Mouse (Mus musculus): Measurements from ENCODE around the gene Ints1. TPM values are rescaled to one million over a fixed set of nuclear protein-coding genes. Genes with fewer than 3 reads are reported as not detected.
"Not testable (repeated sequence)": the region's sequence is repeated elsewhere in the genome, so short reads cannot be mapped to it uniquely, and the experiment has no call there.

Gene Ints1
- total RNA-seq, 2 experiments from 2014 or later: 47.8 to 53.5 TPM

DNA sequence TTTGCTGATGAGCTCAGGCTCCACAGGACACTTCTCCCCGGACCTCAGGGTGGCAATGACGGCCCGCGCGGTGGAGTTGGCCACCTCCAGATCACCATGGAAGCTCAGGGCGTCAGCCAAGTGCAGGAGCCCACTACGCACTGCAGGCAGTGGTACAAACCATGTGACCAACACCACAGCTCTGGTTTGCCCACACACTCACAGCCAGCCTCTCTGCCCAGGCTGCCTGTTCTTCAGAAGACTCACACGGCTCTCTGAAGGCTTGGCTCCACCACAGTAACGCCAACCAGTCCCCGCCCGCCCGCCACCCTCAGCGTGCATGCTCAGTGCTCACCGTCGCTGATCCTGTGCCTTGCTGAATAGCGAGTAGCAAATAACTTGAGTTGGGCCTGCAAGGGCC, 17.4 kb downstream of the Ints1 start:
- DNase-seq (ENCODE audit: low spot score in 2 of 2): no peak

DNA sequence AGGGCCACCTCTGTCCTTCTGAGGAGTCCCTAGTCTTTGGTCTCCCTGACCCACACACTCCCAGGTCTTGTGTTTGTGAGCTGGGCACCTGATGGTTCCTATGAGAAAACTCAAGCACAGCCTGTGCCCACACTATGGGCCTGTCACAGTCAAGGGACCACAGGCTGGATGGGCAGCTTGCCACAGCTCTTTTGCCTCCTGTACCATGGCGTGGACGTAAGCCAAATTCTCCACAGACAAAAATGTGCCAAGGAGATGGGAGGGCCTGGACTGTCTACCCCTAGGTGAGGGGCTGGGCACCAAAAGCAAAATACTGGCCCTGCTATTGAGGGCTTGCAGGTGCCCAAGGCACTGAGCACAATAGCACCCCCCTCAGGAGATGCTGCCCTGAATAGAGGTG, 18.9 kb downstream of the Ints1 start:
- no peak for DNase-seq (ENCODE audit: low spot score in 2 of 2)

- no peak for DNase-seq (ENCODE audit: low spot score in 2 of 2)
These were observed 19.3 kb downstream of the Ints1 start for GRCm38 (mm10) chr5:139756135-139756534.

GRCm38 (mm10) chr5:139754753-139755152, 20.7 kb downstream of the Ints1 start:
- peak; percentile 48 to 59 for DNase-seq (ENCODE audit: low spot score in 2 of 2)

DNA sequence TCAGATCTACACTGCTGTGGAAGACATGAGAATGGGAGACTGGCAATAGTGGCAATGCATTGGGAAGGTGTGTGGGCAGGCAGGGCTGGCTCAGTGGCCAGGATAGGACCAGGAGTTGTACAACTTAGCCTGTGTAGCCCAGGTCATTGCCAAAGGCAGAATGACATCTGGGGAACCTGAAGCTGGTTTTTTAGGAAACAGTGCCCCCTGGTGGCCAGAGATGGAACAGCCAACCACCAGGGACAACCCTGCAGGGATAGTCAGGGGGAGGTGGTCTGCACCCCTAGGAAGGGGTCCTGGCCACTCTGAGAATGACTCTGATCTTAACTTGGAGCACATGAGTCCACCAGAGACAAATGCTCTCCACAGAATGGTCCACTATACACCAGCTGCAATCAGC, 24.9 kb downstream of the Ints1 start:
- DNase-seq (ENCODE audit: low spot score in 2 of 2): peak; percentile 70 to 75

GRCm38 (mm10) chr5:139749413-139750125, 25.9 kb downstream of the Ints1 start:
- no peak for DNase-seq (ENCODE audit: low spot score in 2 of 2)

GRCm38 (mm10) chr5:139745771-139746170, 29.7 kb downstream of the Ints1 start:
- DNase-seq (ENCODE audit: low spot score in 2 of 2): peak; percentile 64 to 66

- DNase-seq (ENCODE audit: low spot score in 2 of 2): not testable (repeated sequence)
These were observed 32.8 kb downstream of the Ints1 start for GRCm38 (mm10) chr5:139742640-139743039.

DNA sequence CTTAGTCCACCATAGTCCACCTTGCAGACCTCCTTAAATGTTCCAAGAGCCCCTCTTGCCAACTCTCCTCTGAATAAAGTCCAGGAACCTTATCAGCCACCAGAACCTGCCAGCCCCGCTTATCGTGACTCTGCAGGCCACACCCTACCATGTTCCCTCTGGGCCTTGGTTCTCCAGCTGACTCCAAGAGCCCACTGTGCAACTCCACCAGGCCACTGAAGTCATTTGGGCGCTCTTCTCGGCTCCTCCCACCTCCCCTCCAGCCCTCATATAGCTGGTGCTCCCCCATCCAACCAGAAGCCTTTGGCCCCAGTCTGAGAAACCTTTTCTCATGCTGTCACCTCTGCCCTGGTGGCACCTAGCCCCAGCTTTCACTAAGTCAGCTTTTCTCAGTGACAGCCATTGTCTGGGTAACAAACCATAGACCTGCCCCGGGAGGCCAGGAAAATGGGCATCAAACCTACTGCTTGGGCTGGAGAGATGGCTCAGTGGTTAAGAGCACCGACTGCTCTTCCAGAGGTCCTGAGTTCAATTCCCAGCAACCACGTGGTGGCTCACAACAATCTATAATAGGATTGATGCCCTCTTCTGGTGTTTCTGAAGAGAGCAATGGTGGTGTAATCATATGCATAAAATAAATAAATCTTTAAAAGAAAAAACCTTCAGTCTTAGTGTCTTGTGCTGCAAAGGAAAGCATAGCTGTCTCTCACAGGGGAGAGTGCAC, 36.7 kb downstream of the Ints1 start:
- no peak for DNase-seq (ENCODE audit: low spot score in 2 of 2)

DNA sequence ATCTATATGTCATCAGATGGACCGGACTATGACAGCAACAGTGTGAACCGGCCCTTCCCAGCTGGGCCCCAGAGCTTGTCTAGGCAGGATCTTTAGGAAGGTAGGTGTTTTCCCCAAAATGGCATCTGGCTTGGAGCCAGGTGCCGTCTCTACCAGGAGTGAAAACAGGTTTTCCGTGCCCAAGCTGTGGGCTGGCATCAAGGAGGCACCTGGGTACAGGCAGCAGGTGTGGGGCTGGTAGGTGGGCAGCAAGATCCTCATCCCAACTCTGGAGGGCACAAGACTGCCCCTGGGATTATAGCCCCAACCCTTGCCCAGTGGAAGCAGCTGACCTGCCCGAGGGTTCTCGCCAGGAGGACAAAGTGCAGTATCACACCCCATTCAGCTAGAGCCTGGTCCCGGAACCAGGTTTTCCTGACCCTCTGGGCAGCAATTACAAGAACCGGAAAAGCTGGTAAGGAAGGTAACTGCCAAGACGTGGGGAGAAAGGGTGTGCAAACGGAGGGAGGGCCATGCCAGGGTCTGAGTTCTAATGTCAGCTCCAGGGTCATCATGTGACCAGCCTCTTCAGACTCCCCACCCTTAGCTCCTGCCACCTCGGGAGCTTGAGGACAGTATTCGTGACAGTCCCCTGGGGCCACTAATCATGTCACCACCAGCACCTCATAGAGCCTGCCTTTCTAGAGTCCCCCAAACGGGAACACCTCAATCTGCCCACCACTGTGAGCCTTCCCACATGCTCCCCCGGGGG, 37.5 kb downstream of the Ints1 start:
- DNase-seq (ENCODE audit: low spot score in 2 of 2): no peak

GRCm38 (mm10) chr5:139736504-139736940, 39.0 kb downstream of the Ints1 start:
- no peak for DNase-seq (ENCODE audit: low spot score in 2 of 2)

DNA sequence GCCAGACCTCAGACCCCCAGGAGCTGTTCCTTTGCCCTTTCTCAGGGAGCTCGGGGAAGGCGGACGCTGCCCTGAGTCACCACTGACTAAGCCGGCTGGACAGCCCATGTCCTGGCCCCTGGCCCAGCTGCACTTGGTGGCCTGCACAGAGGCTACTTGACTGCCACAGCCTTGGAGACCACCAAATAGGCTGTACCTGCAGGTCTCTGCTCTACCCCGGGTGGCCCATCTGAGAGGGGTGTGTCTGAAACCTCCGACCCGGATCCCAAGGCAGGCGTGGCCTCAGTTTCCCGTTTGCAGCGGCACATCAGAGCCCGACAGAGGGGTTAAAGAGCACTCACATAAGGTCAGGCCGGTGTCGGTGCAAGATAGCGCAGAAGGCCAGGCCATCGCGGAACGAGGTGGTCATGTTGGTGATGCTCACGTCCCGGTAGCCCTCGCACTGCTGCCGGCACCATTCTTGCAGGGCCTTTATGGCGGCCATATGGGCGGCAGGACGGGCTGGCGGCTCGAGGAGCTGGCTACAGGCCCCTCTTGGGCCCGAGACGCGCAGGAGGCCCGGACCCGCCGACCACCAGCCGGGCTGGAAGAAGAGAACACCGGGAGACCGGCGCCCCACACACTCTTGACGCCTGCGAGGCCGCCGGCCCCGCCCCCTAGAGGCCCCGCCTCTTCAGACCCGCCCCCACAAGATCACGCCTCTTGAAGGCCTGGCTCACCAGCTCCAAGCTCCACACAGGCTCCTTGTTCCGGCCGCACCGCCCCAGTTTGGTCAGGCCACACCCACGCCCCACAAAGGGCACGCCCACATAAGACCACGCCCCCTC, 39.6 kb downstream of the Ints1 start, which contains the start of gene Micall2:
Gene Micall2, minus strand, starts transcription at position 660 of the 827 bp plus-strand sequence.
- DNase-seq (ENCODE audit: low spot score in 2 of 2): peak; percentile 92 to 95

- DNase-seq (ENCODE audit: low spot score in 2 of 2): no peak
These were observed 40.7 kb downstream of the Ints1 start for GRCm38 (mm10) chr5:139734746-139735145.

DNA sequence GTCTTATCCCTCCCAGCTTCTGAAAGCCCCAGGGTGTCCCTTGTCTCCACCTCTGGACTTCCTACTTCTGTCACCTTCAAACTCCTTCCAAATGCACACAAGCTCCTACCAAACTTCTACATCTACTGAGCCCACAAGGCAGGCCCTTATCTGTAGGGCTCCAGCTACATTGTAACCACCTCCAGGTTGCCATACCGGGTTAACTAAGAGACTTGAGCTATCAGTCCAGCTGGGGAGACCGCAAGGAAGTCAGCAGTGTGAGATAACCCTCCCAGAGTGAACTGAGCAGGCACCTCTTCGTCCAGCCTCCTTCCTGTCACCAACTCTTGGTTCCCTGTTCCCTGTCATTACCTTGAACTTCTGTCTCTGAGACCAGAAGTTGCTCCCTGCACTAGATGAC, 41.5 kb downstream of the Ints1 start:
- DNase-seq (ENCODE audit: low spot score in 2 of 2): no peak

DNA sequence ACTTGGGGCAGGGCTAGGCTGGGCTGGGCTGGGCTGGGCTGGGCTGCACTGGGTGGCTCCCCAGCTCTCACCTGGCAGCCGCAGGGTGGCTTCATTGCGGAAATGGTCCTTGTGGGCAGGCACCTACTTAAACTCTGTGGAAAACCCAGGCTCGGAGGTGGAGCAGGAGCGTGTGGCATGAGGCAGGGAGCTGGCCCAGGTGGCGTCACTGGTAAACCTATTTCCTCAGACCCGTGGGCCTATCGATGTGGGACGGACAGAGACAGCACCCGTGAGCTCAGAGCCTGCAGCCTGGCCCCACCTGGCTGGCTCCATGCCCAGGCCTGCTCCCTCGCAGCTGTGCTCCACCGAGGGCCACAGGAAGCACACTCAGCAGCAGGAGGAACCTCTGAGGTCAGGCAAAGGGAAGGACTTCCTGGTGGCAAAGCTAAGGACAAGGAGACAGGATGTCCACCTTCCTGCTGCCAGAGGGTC, 42.8 kb downstream of the Ints1 start:
- peak in 1 of 2 experiments; percentile 55 for DNase-seq (ENCODE audit: low spot score in 2 of 2)

- DNase-seq (ENCODE audit: low spot score in 2 of 2): no peak
These were observed 44.6 kb downstream of the Ints1 start for GRCm38 (mm10) chr5:139730712-139731486.

- no peak for DNase-seq (ENCODE audit: low spot score in 2 of 2)
These were observed 48.2 kb downstream of the Ints1 start for GRCm38 (mm10) chr5:139727261-139727660.

- no peak for DNase-seq (ENCODE audit: low spot score in 2 of 2)
These were observed 49.3 kb downstream of the Ints1 start for GRCm38 (mm10) chr5:139726186-139726585.

DNA sequence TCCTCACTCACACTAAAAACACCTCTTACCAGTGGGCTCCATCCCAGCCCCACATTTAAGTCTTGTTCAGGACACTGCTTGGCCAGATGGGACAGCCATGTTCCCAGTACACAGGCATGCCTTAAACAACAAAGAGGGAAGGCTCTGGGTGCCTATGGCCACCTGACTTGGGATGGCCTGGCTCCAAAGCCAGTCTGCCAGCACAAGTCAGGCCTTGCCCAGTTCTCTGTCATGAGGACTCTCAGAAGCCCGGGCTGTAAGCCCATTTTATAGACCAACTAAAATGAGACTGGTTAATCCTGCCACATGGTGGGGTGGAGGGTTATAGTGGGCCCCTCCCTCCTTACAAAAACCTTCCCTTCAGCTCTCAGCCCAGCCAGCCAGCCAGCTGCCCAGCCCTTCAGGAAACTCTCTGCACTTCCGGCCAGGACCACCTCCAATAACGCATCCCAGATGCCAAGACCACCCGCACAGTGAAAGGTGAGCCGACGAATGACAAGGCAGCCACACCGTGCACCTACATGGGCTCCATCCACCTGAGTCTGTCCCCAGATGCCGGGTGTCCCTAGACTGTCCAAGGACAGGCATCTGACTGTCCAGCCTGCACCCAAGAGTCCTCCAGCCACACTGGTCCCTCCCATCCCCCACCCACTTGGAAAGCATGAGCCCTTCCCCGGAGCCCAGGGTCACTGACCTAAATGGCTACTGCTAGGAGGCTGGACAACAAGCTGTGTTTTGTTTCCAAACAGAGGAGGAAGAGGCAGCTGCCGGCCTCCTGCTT, 50.9 kb downstream of the Ints1 start:
- no peak for DNase-seq (ENCODE audit: low spot score in 2 of 2)

All from adrenal gland, adult 18-20 months (tissue).